Mouse (Mus musculus) forebrain, embryonic 15.5 days (tissue): ENCODE data around the gene Vmn1r117. TPM values are rescaled to one million over a fixed set of nuclear protein-coding genes. Genes with fewer than 3 reads are reported as not detected.
"Not testable (repeated sequence)": the region's sequence is repeated elsewhere in the genome, so short reads cannot be mapped to it uniquely, and the experiment has no call there.

Experiments
- ATAC-seq: fragments of 200-750 bp; cut with Nextera tagmentation; replicated peaks from 2 replicates; pipeline ENCODE4 v1.8.0; 2017; ENCODE audit warnings: mild to moderate bottlenecking, moderate TSS enrichment, moderate library complexity
- H3K27ac ChIP-seq: fragments of 300-500 bp; sonication (generic); replicated peaks from 2 replicates; pipeline ENCODE4 v1.5.1; 2015; ENCODE audit warnings: mild to moderate bottlenecking, inconsistent platforms
- H3K27me3 ChIP-seq: fragments of 300-500 bp; sonication (generic); 2 replicates; pipeline ENCODE4 v1.6.1; 2015; ENCODE audit warnings: inconsistent platforms
- H3K36me3 ChIP-seq: fragments of 300-500 bp; sonication (generic); 2 replicates; pipeline ENCODE4 v1.6.1; 2015; ENCODE audit warnings: mild to moderate bottlenecking, inconsistent platforms
- H3K4me1 ChIP-seq: fragments of 300-500 bp; sonication (generic); 2 replicates; pipeline ENCODE4 v1.6.1; 2015; ENCODE audit warnings: inconsistent platforms
- H3K4me2 ChIP-seq: fragments of 300-500 bp; sonication (generic); replicated peaks from 2 replicates; pipeline ENCODE4 v1.6.1; 2015; ENCODE audit warnings: mild to moderate bottlenecking, inconsistent platforms
- H3K4me3 ChIP-seq: fragments of 300-500 bp; sonication (generic); 2 replicates; pipeline ENCODE4 v1.5.1; 2015; ENCODE audit warnings: mild to moderate bottlenecking, inconsistent platforms
- H3K9ac ChIP-seq: fragments of 300-500 bp; sonication (generic); replicated peaks from 2 replicates; pipeline ENCODE4 v1.6.1; 2015; ENCODE audit warnings: mild to moderate bottlenecking, inconsistent platforms
- H3K9me3 ChIP-seq: fragments of 300-500 bp; sonication (generic); 2 replicates; pipeline ENCODE4 v1.6.1; 2016; ENCODE audit warnings: inconsistent platforms
- WGBS: fragments of 180-500 bp; shearing (Covaris S2); methylation state at CpG from one replicate; pipeline ENCODE4 v1.1.7; 2015; ENCODE audit warnings: mixed read lengths; 5-methylcytosine and 5-hydroxymethylcytosine counted together
- polyA plus RNA-seq: library from polyadenylated mRNA; unstranded; fragments of >200 nt; fragmentation: Nextera tagmentation; extraction: Ambion mirVana; gene quantifications from 2 replicates; pipeline ENCODE4 v1.2.1, GENCODE M21; 2015

Gene Vmn1r117
- not detected in 2 replicates for polyA plus RNA-seq

DNA sequence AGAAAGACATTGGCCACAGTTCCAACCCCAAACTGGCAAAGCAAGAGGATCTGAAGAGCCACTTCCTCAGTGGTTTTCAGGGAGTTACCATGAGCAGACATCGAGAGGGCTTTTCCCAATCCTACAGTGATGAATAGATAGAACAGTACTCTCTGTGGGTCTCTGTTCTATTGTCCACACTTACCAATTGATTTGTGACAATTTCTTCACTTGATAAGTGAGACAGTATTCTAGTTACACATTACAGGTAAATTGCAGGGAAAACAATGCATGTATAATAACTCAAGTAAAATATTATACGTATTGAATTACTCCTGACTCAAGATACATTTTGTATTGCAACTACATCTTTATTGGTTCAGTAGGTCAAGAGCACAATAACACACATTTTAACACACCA lies at the start of gene Vmn1r117:
TSS of gene Vmn1r117 (minus strand) at position 101 of the 400 bp plus-strand sequence.
- H3K27me3 ChIP-seq, ATAC-seq, H3K36me3 ChIP-seq, H3K4me3 ChIP-seq, H3K4me1 ChIP-seq, H3K4me2 ChIP-seq, H3K9ac ChIP-seq, H3K27ac ChIP-seq, H3K9me3 ChIP-seq: not testable (repeated sequence)
- WGBS, result no CpG with 5 or more reads among the region's 2 CpGs

DNA sequence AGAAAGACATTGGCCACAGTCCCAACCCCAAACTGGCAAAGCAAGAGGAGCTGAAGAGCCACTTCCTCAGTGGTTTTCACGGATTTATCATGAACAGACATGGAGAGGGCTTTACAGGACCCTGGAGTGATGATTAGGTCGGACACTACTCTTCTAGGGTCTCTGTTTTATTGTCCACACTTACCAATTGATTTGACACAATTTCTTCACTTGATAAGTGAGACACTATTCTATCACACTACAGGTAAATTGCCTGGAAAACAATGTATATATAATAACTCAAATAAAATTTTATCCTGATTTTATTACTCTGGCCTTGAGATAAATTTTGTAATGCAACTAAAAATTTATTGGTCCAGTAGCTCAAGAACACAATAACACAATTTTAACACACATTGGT lies 28.3 kb upstream of the Vmn1r117 start, which contains the start of gene Vmn1r118:
TSS of gene Vmn1r118 (minus strand) at position 101 of the 400 bp plus-strand sequence.
- not testable (repeated sequence) for H3K4me1 ChIP-seq, H3K4me2 ChIP-seq, H3K9me3 ChIP-seq, H3K27ac ChIP-seq, H3K9ac ChIP-seq, ATAC-seq, H3K27me3 ChIP-seq, H3K36me3 ChIP-seq, H3K4me3 ChIP-seq
- no CpG with 5 or more reads among the region's 2 CpGs for WGBS

DNA sequence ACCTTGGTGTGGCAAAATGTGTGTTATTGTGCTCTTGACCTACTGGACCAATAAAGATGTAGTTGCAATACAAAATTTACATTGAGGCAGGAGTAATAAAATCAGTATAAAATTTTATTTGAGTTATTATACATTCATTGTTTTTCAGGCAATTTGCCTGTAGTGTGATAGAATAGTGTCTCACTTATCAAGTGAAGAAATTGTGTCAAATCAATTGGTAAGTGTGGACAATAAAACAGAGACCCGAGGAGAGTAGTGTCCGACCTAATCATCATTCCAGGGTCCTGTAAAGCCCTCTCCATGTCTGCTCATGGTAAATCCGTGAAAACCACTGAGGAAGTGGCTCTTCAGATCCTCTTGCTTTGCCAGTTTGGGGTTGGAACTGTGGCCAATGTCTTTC lies 12.0 kb downstream of the Vmn1r117 start, which contains the start of gene Vmn1r116:
TSS of gene Vmn1r116 (plus strand) at position 301 of the 400 bp plus-strand sequence.
- H3K4me3 ChIP-seq, H3K27ac ChIP-seq, H3K9me3 ChIP-seq, H3K4me1 ChIP-seq, ATAC-seq, H3K9ac ChIP-seq, H3K4me2 ChIP-seq, H3K36me3 ChIP-seq, H3K27me3 ChIP-seq: not testable (repeated sequence)
- WGBS, result 57% methylated on average over 3 of the region's 3 CpGs

DNA sequence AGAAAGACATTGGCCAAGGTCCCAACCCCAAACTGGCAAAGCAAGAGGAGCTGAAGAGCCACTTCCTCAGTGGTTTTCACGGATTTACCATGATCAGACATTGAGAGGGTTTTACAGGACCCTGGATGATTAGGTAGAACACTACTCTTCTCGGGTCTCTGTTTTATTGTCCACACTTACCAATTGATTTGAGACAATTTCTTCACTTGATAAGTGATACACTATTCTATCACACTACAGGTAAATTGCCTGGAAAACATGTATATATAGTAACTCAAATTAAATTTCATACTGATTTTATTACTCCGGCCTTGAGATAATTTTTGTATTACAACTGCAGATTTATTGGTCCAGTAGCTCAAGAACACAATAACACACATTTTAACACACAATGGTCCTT lies 39.0 kb downstream of the Vmn1r117 start, which contains the start of gene Vmn1r115:
TSS of gene Vmn1r115 (minus strand) at position 101 of the 400 bp plus-strand sequence.
- ATAC-seq, H3K9me3 ChIP-seq, H3K9ac ChIP-seq, H3K4me2 ChIP-seq, H3K27ac ChIP-seq, H3K4me1 ChIP-seq, H3K4me3 ChIP-seq, H3K27me3 ChIP-seq, H3K36me3 ChIP-seq: not testable (repeated sequence)
- 85% methylated on average over 1 of the region's 3 CpGs for WGBS

Other genes starting within 250 kb of the Vmn1r117 start
- not detected in 2 replicates for gene Vmn1r107, start 215.2 kb downstream of the Vmn1r117 start, polyA plus RNA-seq
- not detected in 2 replicates for gene Vmn1r111, start 180.9 kb downstream of the Vmn1r117 start, polyA plus RNA-seq
- not detected in 2 replicates for gene Gm10668, start 153.5 kb downstream of the Vmn1r117 start, polyA plus RNA-seq
- gene Vmn1r112, start 112.9 kb downstream of the Vmn1r117 start, polyA plus RNA-seq, result not detected in 2 replicates
- not detected in 2 replicates for gene Vmn1r113, start 96.8 kb downstream of the Vmn1r117 start, polyA plus RNA-seq
- gene Vmn1r114, start 71.9 kb downstream of the Vmn1r117 start, polyA plus RNA-seq, result not detected in 2 replicates
- gene Vmn1r115, start 39.1 kb downstream of the Vmn1r117 start, polyA plus RNA-seq, result not detected in 2 replicates
- gene Vmn1r116, start 11.9 kb downstream of the Vmn1r117 start, polyA plus RNA-seq, result not detected in 2 replicates
- not detected in 2 replicates for gene Vmn1r118, start 28.2 kb upstream of the Vmn1r117 start, polyA plus RNA-seq
- gene Vmn1r119, start 128.3 kb upstream of the Vmn1r117 start, polyA plus RNA-seq, result not detected in 2 replicates
- not detected in 2 replicates for gene Vmn1r120, start 169.7 kb upstream of the Vmn1r117 start, polyA plus RNA-seq
- gene Vmn1r121, start 214.4 kb upstream of the Vmn1r117 start, polyA plus RNA-seq, result not detected in 2 replicates